Mouse (Mus musculus): ENCODE measurements around the gene Lim2.

DNA sequence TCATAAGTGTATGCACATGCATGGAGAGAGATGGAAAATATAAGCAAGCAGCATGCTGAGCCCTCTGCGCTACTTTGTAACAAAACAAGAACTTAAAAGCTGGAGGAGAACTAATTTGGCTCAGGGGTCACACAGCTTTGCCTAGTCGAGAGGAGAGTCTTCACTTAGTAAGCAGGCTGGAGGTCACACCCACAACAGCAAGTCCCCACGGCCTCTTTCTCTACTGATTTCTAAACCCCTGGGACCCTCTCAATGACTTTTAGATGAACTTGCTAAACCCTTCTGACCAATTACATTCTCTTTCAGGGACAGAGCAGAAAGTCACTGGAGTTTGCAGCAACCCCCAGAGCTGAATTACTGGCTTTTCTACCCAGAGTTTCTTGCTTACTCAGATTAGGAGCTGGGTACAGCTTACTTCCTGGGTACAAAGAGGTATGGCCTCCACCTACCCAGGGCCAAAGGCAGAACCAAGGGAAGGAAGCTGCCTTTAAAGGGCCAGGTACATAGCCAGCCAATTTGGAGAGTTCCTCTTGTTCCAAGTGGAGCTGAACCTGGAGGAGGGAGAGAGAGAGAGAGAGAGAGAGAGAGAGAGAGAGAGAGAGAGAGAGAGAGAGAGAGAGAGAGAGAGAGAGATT lies 3.4 kb upstream of the Lim2 start:
- TF ChIP-seq CTCF (conservative IDR thresholded peaks at IDR 0.05; ENCODE audit: insufficient read depth, insufficient read length, low read depth, low read length) (no peak), POLR2A (IDR thresholded peaks at IDR 0.05; ENCODE audit: low read depth, low read length) (no peak)

Data from kidney, adult 2 months (tissue).